Mouse (Mus musculus) fibroblast of lung, adult 2 months (primary cell): ENCODE data around the gene Dda1.
"Not testable (repeated sequence)": the region's sequence is repeated elsewhere in the genome, so short reads cannot be mapped to it uniquely, and the experiment has no call there.

Experiments used
- DNase-seq: peaks from one replicate; pipeline ENCODE4 v3.0.0-alpha.2; 2011; ENCODE audit warnings: low read depth

Gene Dda1

DNA sequence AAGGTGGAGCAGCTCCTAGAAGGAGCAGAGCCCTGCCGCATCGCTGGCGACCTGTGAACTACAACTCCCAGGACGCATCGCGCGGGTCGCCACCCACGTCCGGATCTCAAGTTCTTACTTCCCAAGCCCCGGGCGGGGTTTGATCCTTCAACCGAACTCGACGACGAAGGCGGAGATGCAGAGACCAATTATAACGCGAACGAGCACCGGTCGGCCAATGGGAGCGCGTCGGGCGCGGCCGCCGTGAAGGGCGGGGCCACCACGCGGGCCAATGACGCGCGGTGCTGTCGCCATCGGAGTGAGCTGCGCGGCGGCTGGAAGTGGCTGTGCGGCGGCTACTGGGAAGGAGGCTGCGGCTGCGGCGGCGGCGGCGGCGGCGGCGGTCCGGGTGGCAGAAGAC is at the start of gene Dda1:
Gene Dda1 (plus strand): TSS at position 284 of the 400 bp plus-strand sequence.
- DNase-seq = peak; percentile 97

GRCm38 (mm10) chr8:71422121-71422520 is 46.9 kb upstream of the Dda1 start:
- DNase-seq = no peak

DNA sequence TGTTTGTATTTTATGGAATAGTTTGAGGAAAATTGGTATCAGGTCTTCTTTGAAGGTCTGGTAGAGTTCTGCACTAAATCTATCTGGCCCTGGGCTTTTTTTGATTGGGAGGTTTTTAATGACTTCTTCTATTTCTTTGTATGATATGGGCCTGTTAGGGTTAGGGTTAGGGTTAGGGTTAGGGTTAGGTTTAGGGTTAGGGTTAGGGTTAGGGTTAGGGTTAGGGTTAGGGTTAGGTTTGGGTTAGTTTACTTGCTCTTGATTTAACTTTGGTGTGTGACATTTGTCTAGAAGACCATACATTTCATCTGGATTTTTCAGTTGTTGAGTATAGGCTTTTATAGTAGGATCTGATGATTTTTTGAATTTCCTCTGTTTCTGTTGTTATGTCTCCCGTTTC is 36.1 kb upstream of the Dda1 start:
- DNase-seq = not testable (repeated sequence)

DNA sequence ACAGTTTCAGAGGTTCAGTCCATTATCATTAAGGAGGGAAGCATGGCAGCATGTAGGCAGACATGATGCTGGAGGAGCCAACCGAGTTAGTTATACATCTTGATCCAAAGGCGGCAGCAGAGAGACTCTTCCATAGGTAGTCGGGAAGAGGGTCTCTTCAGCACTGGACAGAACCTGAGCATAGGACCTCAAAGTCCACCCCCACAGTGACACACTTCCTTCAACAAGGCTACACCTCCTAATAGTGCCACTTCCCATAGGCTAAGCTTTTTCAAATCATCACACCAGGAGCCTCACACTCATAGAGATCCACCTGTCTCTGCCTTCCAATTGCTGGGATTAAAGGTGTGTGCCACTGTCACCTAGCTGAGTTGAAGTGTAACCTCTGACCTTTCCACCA is 32.0 kb upstream of the Dda1 start:
- no peak for DNase-seq

DNA sequence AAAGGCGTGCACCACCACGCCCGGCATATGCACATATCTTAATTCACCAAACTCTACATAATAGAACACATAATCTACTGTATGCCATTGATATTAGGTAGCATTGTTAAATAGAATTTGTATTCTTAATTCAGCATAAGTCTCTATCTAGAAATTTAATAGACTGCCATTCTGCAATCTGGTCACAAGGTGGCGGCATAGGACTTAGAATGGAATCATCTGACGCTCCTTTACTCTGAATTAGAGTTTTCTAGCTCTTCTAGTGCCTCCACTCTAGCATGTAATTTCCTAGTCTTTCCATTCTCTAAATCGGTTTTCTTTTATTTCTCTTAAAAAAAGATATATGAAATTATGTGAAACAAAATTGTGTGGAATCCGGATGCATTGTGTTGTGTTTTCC is 27.6 kb upstream of the Dda1 start:
- no peak for DNase-seq

DNA sequence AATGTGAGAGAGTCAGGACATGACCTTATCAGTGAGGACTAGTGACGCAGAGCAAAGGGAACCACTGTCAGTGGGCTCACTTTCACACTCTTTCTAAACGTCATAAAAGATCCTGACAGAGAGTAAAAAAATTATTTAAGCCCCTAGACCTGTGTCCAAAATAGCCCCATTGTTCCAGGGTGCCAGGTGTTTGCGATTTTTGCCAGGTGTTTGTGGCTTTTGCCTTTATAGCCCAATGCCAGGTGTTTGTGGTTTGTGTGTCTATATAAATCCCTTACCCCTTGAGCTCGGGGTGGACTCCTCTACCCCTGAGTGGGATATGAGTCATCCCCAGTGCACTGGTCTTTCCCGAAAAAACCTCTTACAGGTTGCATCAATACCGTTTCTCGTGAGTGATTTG is 23.9 kb upstream of the Dda1 start:
- DNase-seq = no peak

GRCm38 (mm10) chr8:71451337-71451736 is 17.7 kb upstream of the Dda1 start:
- DNase-seq = no peak

GRCm38 (mm10) chr8:71451777-71452176 is 17.2 kb upstream of the Dda1 start:
- DNase-seq = no peak

DNA sequence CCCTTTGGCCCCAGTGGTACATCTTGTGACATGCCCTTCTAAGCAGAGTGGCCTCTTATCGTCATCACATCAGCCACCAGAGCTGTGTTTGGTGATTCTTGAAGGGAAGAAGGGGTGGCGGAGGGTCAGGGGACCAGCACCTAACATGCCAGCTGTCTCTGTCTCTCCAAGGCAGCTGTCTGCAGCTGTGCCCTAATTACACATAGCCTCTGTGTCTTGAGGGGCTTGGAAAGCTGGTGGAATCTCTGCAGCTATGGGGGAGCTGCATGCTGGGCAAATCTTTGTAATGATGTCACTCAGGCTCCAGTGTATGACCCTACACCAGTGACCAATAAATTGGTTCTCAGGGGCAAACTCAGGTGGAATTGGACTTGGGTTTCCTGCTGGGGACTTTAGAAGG is 16.3 kb upstream of the Dda1 start:
- no peak for DNase-seq

DNA sequence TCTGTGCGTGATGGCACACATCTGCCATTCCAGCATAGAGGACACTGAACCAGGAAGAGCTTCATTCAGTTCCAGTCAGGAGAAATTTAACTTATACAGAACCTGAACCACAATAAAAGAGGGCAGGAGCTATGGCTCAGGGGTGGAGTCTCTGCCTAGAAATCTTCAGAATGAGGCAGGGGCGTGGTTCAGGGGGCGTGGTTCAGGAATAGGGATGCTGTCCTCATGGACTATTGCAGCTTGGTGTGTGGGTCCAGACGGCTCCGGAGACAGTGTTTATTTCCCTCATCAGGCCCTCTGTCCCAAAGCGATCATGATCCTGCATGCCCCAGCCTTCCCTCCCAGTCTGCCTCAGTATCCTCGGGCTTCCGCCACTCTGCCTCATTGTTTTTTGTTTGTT is 14.3 kb upstream of the Dda1 start:
- no peak for DNase-seq

DNA sequence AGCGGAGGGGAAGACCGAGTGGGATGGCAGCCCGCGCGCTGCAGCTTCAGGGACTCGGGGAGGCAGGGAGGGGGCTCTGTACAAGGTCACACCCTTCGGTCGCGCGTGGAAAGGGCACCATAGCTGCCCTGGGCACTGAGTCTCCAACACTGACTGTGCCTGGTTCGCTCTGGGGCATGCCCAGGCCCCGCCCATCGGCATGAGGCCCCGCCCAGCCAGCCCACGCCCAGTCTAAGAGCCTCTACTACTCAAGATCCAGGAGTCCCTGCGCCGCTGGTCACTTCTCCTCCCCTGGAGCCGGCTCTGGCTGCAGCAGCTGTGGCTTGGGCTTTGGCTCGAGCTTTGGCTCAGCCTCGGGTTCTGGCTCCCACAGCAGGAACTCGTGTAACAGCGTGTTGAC is 12.1 kb upstream of the Dda1 start:
- DNase-seq = no peak

GRCm38 (mm10) chr8:71457659-71458270 is 11.2 kb upstream of the Dda1 start:
- no peak for DNase-seq

DNA sequence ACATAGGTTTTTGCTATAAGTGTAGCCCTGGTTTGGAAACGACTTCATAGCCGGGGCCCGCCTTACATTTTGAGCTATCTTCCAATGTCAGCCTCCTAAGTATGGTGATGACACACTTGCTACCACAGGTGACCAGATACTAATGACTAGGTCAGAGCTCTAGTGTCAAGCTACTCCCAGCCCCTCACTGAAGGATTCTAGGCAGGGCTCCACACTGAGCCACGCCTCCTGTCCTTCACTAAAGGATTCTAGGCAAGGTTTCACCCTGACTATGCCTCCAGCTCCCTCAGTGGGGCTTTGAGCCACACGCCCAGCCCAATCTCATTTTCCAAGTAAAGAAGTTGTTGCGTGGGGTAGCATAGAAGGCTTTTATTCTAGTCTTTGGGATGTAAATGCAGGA is 8.3 kb upstream of the Dda1 start:
- DNase-seq = no peak

DNA sequence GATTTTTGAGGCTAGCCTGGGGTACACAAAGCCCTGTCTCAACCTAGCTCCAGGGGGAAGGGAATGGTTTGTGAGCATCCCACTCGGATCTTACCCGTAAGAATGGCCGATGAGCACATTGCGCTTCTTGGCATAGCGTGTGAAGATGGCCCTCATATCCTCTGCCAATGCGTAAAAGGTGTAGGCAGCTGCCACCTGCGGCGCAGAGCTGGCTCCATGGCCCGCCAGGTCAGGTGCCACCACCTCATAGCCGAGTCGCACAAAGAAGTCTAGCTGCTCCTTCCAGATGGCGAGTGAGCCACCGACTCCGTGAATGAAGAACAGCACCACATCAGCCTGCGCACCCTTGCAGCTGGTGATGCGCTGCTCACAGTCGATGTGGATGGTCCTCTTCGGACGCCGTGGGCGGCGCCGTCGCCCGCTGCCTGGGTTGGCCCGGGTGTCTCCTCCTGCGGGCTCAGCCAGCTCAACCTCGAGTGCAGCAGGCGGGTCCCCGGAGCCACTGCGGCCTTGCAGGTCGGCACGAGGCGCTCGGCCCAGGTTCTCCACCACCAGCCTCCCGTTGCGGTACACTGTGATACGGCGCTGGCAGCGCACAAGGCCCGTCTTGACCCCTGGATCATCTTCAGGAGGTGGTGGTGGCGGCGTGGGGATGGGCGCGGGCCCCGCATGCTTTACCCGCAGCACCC is 7.7 kb upstream of the Dda1 start:
- DNase-seq = no peak

DNA sequence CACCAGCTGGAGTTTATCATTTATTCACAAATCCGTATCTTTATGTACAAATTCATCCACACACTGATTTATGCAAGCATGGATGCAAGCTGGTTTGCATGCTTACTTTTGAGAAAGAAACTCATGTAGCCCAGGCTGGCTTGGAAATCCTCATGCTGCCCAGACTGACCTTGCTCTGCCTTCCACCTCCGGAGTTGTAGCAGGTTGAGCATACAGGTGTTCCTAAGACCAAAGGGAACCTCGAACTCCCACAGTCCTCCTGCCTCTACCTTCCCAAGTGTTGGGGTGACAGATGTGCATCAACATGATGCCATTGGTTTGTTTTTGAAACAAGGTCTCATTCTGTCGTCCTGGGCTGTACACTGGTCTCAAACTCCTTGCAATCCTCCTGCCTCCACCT is 6.8 kb upstream of the Dda1 start:
- DNase-seq = no peak

GRCm38 (mm10) chr8:71462786-71463185 is 6.2 kb upstream of the Dda1 start:
- no peak for DNase-seq

- peak; percentile 88 for DNase-seq
Observed at GRCm38 (mm10) chr8:71463188-71464033, 5.6 kb upstream of the Dda1 start, which contains the start of gene Abhd8. Gene Abhd8 (minus strand): TSS chr8:71463655.

GRCm38 (mm10) chr8:71464513-71465500 is 4.2 kb upstream of the Dda1 start, which contains the start of gene Mrpl34:
Gene Mrpl34 (plus strand): TSS chr8:71464959.
- peak; percentile 100 for DNase-seq

DNA sequence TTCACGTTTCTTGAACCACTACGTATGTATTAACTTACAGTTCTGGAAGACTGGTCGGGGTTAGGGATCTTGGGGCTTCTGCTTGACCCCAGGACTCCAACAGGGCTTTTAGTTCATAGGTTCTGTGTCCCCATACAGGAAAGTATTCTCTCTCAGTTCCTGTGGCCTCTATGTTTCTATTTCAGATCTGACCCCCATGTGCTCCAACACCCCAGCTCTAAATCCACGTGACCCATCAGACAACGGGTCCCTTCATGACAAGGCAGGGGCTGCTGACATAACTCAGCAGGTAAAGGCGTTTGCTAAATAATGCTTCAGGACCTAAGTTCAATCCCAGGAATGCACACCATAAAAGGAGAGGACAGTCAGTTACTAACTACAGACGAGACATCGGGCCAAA is 3.3 kb upstream of the Dda1 start:
- DNase-seq = no peak

DNA sequence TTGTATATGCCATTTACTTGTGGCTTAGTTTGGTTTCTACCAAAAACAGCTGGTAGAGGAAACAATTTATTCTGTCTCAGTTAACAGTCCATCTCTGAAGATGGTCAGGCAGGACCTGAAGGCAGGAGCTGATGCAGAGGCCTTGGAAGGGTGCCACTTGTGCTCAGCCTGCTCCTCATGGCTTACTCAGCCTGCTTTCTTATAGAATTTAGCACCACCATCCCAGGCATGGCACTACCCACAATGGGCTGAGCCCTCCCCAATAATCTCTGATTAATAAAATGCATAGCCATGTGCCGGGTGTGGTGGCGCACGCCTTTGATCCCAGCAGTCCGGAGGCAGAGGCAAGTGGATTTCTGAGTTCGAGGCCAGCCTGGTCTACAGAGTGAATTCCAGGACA is 2.8 kb upstream of the Dda1 start:
- no peak for DNase-seq

DNA sequence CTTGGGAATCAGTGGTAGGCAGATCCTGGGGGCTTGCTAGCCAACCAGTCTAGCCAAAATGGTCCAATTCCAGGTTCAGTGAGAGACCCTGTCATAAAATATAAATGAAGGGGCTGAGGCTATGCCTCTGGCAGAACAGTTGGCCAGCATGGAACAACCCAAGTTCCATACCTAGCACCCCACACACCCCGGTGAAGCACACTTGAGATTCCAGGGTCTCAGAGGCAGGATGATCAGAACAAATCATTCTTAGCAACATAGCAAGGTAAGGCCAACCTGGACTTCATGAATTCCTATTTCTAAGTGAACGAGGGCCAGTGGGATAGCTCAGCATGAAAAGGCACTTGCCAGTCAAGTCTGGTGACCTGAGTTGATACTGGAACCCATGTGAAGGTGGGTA is 1.8 kb upstream of the Dda1 start:
- no peak for DNase-seq

GRCm38 (mm10) chr8:71468001-71468400 is 998 bp upstream of the Dda1 start:
- DNase-seq = no peak
